Mouse (Mus musculus) myocyte (in vitro differentiated cells): ENCODE measurements around the gene Ttyh2. TPM values are rescaled to one million over a fixed set of nuclear protein-coding genes. Genes with fewer than 3 reads are reported as not detected.

Source experiments
- H3K27me3 ChIP-seq: one replicate; pipeline ENCODE4 v1.6.1; 2011; ENCODE audit not compliant: control insufficient read depth, insufficient read depth, insufficient read length
- H3K36me3 ChIP-seq: one replicate; pipeline ENCODE4 v1.6.1; 2011; ENCODE audit not compliant: control insufficient read depth, insufficient read depth
- H3K4me2 ChIP-seq: one replicate; pipeline ENCODE4 v1.6.1; 2011; ENCODE audit warnings: low read depth, control low read depth
- H3K4me3 ChIP-seq: one replicate; pipeline ENCODE4 v1.5.1; 2011; ENCODE audit warnings: mild to moderate bottlenecking, control low read depth, moderate library complexity
- H3K79me2 ChIP-seq: one replicate; pipeline ENCODE4 v1.6.1; 2011; ENCODE audit not compliant: control insufficient read depth, insufficient read depth
- H3ac ChIP-seq: one replicate; pipeline ENCODE4 v1.6.1; 2011; ENCODE audit not compliant: control insufficient read depth, insufficient read length
- CEBPB ChIP-seq: IDR thresholded peaks from 2 replicates; pipeline ENCODE4 v1.6.1; 2011; ENCODE audit warnings: mild to moderate bottlenecking, moderate library complexity; ENCODE audit not compliant: poor library complexity, insufficient read depth, severe bottlenecking
- E2F4 ChIP-seq: IDR thresholded peaks from one replicate; pipeline ENCODE4 v1.6.1; 2011; ENCODE audit warnings: mild to moderate bottlenecking, control low read depth, moderate library complexity; ENCODE audit not compliant: insufficient read depth
- MAX ChIP-seq: IDR thresholded peaks from one replicate; pipeline ENCODE4 v1.6.1; 2011; ENCODE audit warnings: low read depth, mild to moderate bottlenecking, control low read depth
- MYOD1 ChIP-seq, 3 experiments: IDR thresholded peaks; one replicate each; pipeline ENCODE4 v1.6.1; 2011; ENCODE audit warnings: control low read depth in 2 of 3, low read depth in 2 of 3, mild to moderate bottlenecking in 2 of 3, moderate library complexity in 1 of 3; ENCODE audit not compliant: insufficient read length in 2 of 3, control insufficient read depth in 1 of 3
- MYOG ChIP-seq, 3 experiments: IDR thresholded peaks; one replicate each; pipeline ENCODE4 v1.6.1; 2011; ENCODE audit warnings: control low read depth in 2 of 3, low read depth in 2 of 3, mild to moderate bottlenecking in 2 of 3; ENCODE audit not compliant: insufficient read length in 2 of 3, control insufficient read depth in 1 of 3, insufficient read depth in 1 of 3
- POLR2A ChIP-seq: IDR thresholded peaks from one replicate; pipeline ENCODE4 v1.6.1; 2011; ENCODE audit warnings: low read depth, mild to moderate bottlenecking, control low read depth, moderate library complexity; ENCODE audit not compliant: insufficient read length
- POLR2AphosphoS2 ChIP-seq: IDR thresholded peaks from one replicate; pipeline ENCODE4 v1.6.1; 2011; ENCODE audit warnings: low read depth, control low read depth; ENCODE audit not compliant: insufficient read length
- REST ChIP-seq: IDR thresholded peaks from one replicate; pipeline ENCODE4 v1.6.1; 2011; ENCODE audit warnings: mild to moderate bottlenecking, control low read depth, moderate library complexity; ENCODE audit not compliant: insufficient read depth, insufficient read length
- SRF ChIP-seq: IDR thresholded peaks from one replicate; pipeline ENCODE4 v1.6.1; 2011; ENCODE audit warnings: low read depth; ENCODE audit not compliant: control insufficient read depth, insufficient read length
- TCF12 ChIP-seq: IDR thresholded peaks from one replicate; pipeline ENCODE4 v1.6.1; 2011; ENCODE audit warnings: mild to moderate bottlenecking, control low read depth; ENCODE audit not compliant: poor library complexity, insufficient read depth, severe bottlenecking
- TCF3 ChIP-seq: IDR thresholded peaks from one replicate; pipeline ENCODE4 v1.6.1; 2011; ENCODE audit warnings: low read depth, control low read depth; ENCODE audit not compliant: insufficient read length
- USF1 ChIP-seq: IDR thresholded peaks from one replicate; pipeline ENCODE4 v1.6.1; 2011; ENCODE audit warnings: low read depth, mild to moderate bottlenecking, control low read depth, moderate library complexity
- polyA plus RNA-seq: library from polyadenylated mRNA; unstranded; fragments of >200 nt; fragmentation: generic; extraction: Trizol; gene quantifications from one replicate; pipeline ENCODE4 v1.2.1, GENCODE M21; 2012; ENCODE audit warnings: missing spikeins

Gene Ttyh2
- polyA plus RNA-seq, 1 experiment, result 40.6 TPM

GRCm38 (mm10) chr11:114699511-114699910, 24.3 kb downstream of the Ttyh2 start:
- no peak for TF ChIP-seq TCF3
- TF ChIP-seq MAX, result no peak
- TF ChIP-seq MYOD1 (IDR thresholded peaks at IDR 0.05; ENCODE audit: control insufficient read depth in 1 of 3, insufficient read length in 2 of 3, low read depth in 2 of 3), result no peak
- TF ChIP-seq USF1, result no peak
- no peak for TF ChIP-seq TCF12
- TF ChIP-seq POLR2AphosphoS2, result no peak
- no peak for TF ChIP-seq POLR2A
- no peak for TF ChIP-seq CEBPB
- no peak for TF ChIP-seq SRF
- no peak for TF ChIP-seq MYOG (IDR thresholded peaks at IDR 0.05; ENCODE audit: control insufficient read depth in 1 of 3, insufficient read depth in 1 of 3, insufficient read length in 2 of 3, low read depth in 2 of 3)
- H3K4me2 ChIP-seq, result no peak overlapping the region
- H3ac ChIP-seq, result no peak overlapping the region
- no peaks in the 10 kb centered on the region for H3K79me2 ChIP-seq
- H3K36me3 ChIP-seq, result peaks cover 32% of the 10 kb centered on the region
- H3K27me3 ChIP-seq, result no peaks in the 10 kb centered on the region
- no peak overlapping the region for H3K4me3 ChIP-seq

- TF ChIP-seq REST, result no peak
- TF ChIP-seq TCF12, result no peak
- TF ChIP-seq MAX, result no peak
- TF ChIP-seq SRF, result no peak
- no peak for TF ChIP-seq TCF3
- TF ChIP-seq E2F4, result no peak
- TF ChIP-seq MYOG (IDR thresholded peaks at IDR 0.05; ENCODE audit: control insufficient read depth in 1 of 3, insufficient read depth in 1 of 3, insufficient read length in 2 of 3, low read depth in 2 of 3), result no peak
- no peak for TF ChIP-seq CEBPB
- no peak for TF ChIP-seq MYOD1 (IDR thresholded peaks at IDR 0.05; ENCODE audit: control insufficient read depth in 1 of 3, insufficient read length in 2 of 3, low read depth in 2 of 3)
- TF ChIP-seq USF1, result no peak
- no peak for TF ChIP-seq POLR2A
- TF ChIP-seq POLR2AphosphoS2, result no peak
- Histone ChIP-seq H3K79me2 (no peaks in the 10 kb centered on the region), H3K4me2 (no peak overlapping the region), H3K27me3 (no peaks in the 10 kb centered on the region), H3K36me3 (peaks cover 30% of the 10 kb centered on the region), H3ac (no peak overlapping the region), H3K4me3 (no peak overlapping the region)
Observed at GRCm38 (mm10) chr11:114702311-114702995, 27.2 kb downstream of the Ttyh2 start.

GRCm38 (mm10) chr11:114702996-114703361, 27.7 kb downstream of the Ttyh2 start:
- H3K27me3 ChIP-seq, result no peaks in the 10 kb centered on the region
- no peaks in the 10 kb centered on the region for H3K79me2 ChIP-seq
- no peak overlapping the region for H3K4me3 ChIP-seq
- H3K36me3 ChIP-seq, result peaks cover 29% of the 10 kb centered on the region
- H3K4me2 ChIP-seq, result no peak overlapping the region
- TF ChIP-seq E2F4, result no peak
- TF ChIP-seq POLR2AphosphoS2, result peak; percentile 65
- peak in 2 of 3 experiments; percentile 47 to 58 for TF ChIP-seq MYOD1 (IDR thresholded peaks at IDR 0.05; ENCODE audit: control insufficient read depth in 1 of 3, insufficient read length in 2 of 3, low read depth in 2 of 3)
- peak in 2 of 3 experiments; percentile 9 for TF ChIP-seq MYOG (IDR thresholded peaks at IDR 0.05; ENCODE audit: control insufficient read depth in 1 of 3, insufficient read depth in 1 of 3, insufficient read length in 2 of 3, low read depth in 2 of 3)
- H3ac ChIP-seq, result no peak overlapping the region

GRCm38 (mm10) chr11:114704071-114704913, 29.1 kb downstream of the Ttyh2 start:
- TF ChIP-seq CEBPB (no peak), POLR2AphosphoS2 (no peak), MYOD1 (IDR thresholded peaks at IDR 0.05; ENCODE audit: control insufficient read depth in 1 of 3, insufficient read length in 2 of 3, low read depth in 2 of 3) (peak; percentile 94 to 99 (median 98)), SRF (no peak), REST (no peak), TCF12 (peak; percentile 81), MAX (no peak), TCF3 (peak; percentile 63), MYOG (IDR thresholded peaks at IDR 0.05; ENCODE audit: control insufficient read depth in 1 of 3, insufficient read depth in 1 of 3, insufficient read length in 2 of 3, low read depth in 2 of 3) (peak; percentile 40 to 92 (median 70))
- Histone ChIP-seq H3K36me3 (peaks cover 27% of the 10 kb centered on the region), H3K79me2 (no peaks in the 10 kb centered on the region), H3K4me3 (no peak overlapping the region), H3K4me2 (peak overlapping the region; percentile 42), H3K27me3 (no peaks in the 10 kb centered on the region), H3ac (no peak overlapping the region)

- Histone ChIP-seq H3K4me2 (no peak overlapping the region), H3K4me3 (no peak overlapping the region), H3ac (no peak overlapping the region), H3K36me3 (peaks cover 33% of the 10 kb centered on the region), H3K79me2 (no peaks in the 10 kb centered on the region), H3K27me3 (no peaks in the 10 kb centered on the region)
- TF ChIP-seq CEBPB, result no peak
- no peak for TF ChIP-seq REST
- TF ChIP-seq USF1, result no peak
- no peak for TF ChIP-seq MYOG (IDR thresholded peaks at IDR 0.05; ENCODE audit: control insufficient read depth in 1 of 3, insufficient read depth in 1 of 3, insufficient read length in 2 of 3, low read depth in 2 of 3)
- no peak for TF ChIP-seq TCF3
Observed at GRCm38 (mm10) chr11:114706358-114706757, 31.1 kb downstream of the Ttyh2 start.
